In the genomic region with DNA sequence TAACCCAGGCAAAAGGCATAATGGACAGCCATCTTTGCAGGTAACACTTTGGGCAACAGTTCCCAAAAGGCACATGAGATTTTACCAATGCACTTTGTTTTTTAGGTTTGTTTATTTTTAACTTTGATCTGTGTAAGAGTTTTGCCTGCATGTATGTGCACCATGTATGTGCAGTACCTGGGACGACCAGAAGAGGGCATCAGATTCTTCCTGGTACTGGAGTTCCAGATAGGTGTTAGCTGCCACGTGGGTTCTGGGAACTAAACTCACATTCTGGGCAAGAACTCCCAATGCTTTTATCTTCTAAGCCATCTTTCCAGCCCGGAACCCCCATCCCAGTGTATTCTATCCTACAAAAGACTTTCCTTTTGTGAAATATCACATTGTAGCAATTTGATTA, we compare ENCODE assay signal across 11 mouse cellular contexts. TPM values are rescaled to one million over a fixed set of nuclear protein-coding genes. Genes with fewer than 3 reads are reported as not detected.
DNase-seq lines count a peak whose midpoint lies in the region; ATAC-seq and TF ChIP-seq lines count a peak whose summit lies in the region.
"Had no signal": no experiment of that assay in that cellular context is flagged by ENCODE, and none has a peak within 500 bp of the region (broad histone marks: within the 10 kb centered on the region; RNA-seq: fewer than 3 reads in every experiment).

No protein-coding gene starts in this region.

- H3K4me3 ChIP-seq in layer of hippocampus, adult 2 months, result no peak overlapping the region
- no peak overlapping the region for H3K4me3 ChIP-seq in forebrain, embryonic 11.5 days (ENCODE audit: low read depth, low read length)
- no peak overlapping the region for H3K4me3 ChIP-seq in neural tube, embryonic 15.5 days (replicated peaks)
- H3K4me3 ChIP-seq: liver, embryonic 15.5 days had no signal

- H3K27me3 ChIP-seq in forebrain, embryonic 11.5 days (ENCODE audit: control insufficient read depth, insufficient read depth, low read length), result no peaks in the 10 kb centered on the region
- H3K27me3 ChIP-seq in neural tube, embryonic 15.5 days (replicated peaks), result 0 out of 2 replicates have a peak, but pooled peaks cover 2% of the 10 kb centered on the region

- ATAC-seq in forebrain, embryonic 11.5 days (replicated peaks; ENCODE audit: low FRiP score), result no peak
- ATAC-seq in neural tube, embryonic 15.5 days (ENCODE audit: low FRiP score), result no peak
- ATAC-seq: midbrain, embryonic 16.5 days had no signal

- no peak for DNase-seq in layer of hippocampus, adult 2 months (ENCODE audit: low spot score in 2 of 2)
- DNase-seq in layer of hippocampus, adult 8-10 months (ENCODE audit: low spot score in 2 of 2), result no peak
- peak; percentile 13 for DNase-seq in A20 (ENCODE audit: low read depth, low spot score)
- peak; percentile 77 for DNase-seq in ES-CJ7 (ENCODE audit: low read depth, low spot score)
- DNase-seq in naive thymus-derived CD4-positive, alpha-beta T cell, adult 2 months (ENCODE audit: low read depth), result peak; percentile 37
- no peak for DNase-seq in forebrain, embryonic 11.5 days (ENCODE audit: low spot score)
- DNase-seq: heart, postnatal 14 days; retina, postnatal 1 day had no signal

- H3K4me2 ChIP-seq in forebrain, embryonic 11.5 days (ENCODE audit: low read depth, low read length, severe bottlenecking), result no peak overlapping the region
- no peak overlapping the region for H3K4me2 ChIP-seq in neural tube, embryonic 15.5 days
- H3K4me2 ChIP-seq: liver, embryonic 15.5 days had no signal

- WGBS in forebrain, embryonic 11.5 days, result 90% methylated on average over 3 of the region's 3 CpGs
- 89% methylated on average over 3 of the region's 3 CpGs for WGBS in neural tube, embryonic 15.5 days

- no peak overlapping the region for H3K27ac ChIP-seq in layer of hippocampus, adult 2 months
- H3K27ac ChIP-seq in forebrain, embryonic 11.5 days (ENCODE audit: low read depth, low read length), result no peak overlapping the region
- H3K27ac ChIP-seq in neural tube, embryonic 15.5 days (replicated peaks), result no peak overlapping the region
- H3K27ac ChIP-seq: liver, embryonic 15.5 days had no signal

- H3K9me3 ChIP-seq in forebrain, embryonic 11.5 days (ENCODE audit: control insufficient read depth, low read length), result peaks cover 5% of the 10 kb centered on the region
- H3K9me3 ChIP-seq in neural tube, embryonic 15.5 days (replicated peaks), result no peaks in the 10 kb centered on the region
- H3K9me3 ChIP-seq: liver, embryonic 15.5 days had no signal

- peak; percentile 68 for TF ChIP-seq CTCF in layer of hippocampus, adult 2 months (conservative IDR thresholded peaks at IDR 0.05)

- no peak overlapping the region for H3K9ac ChIP-seq in forebrain, embryonic 11.5 days (ENCODE audit: low read length)
- H3K9ac ChIP-seq in neural tube, embryonic 15.5 days (replicated peaks), result no peak overlapping the region
- H3K9ac ChIP-seq: liver, embryonic 15.5 days had no signal

- H3K36me3 ChIP-seq in forebrain, embryonic 11.5 days (ENCODE audit: control insufficient read depth, insufficient read depth, low read length), result peaks cover 17% of the 10 kb centered on the region
- no peaks in the 10 kb centered on the region for H3K36me3 ChIP-seq in neural tube, embryonic 15.5 days
- H3K36me3 ChIP-seq: liver, embryonic 15.5 days had no signal

- peaks cover 16% of the 10 kb centered on the region for H3K4me1 ChIP-seq in forebrain, embryonic 11.5 days (replicated peaks; ENCODE audit: control insufficient read depth, insufficient read depth, low read length)
- peaks cover 36% of the 10 kb centered on the region for H3K4me1 ChIP-seq in neural tube, embryonic 15.5 days

RNA-seq across cellular contexts. Expression of gene Fbln1, which starts 3.6 kb away (rescaled TPM):
- 10 to 100 TPM; 13.4 to 13.8 TPM for total RNA-seq in layer of hippocampus, adult 2 months (2021)
- 10 to 100 TPM; 13.0 to 19.7 (median 16.1) TPM for total RNA-seq in layer of hippocampus, adult 8-10 months (2022)
- 147 and 161 TPM in 2 replicates for polyA plus RNA-seq in forebrain, embryonic 11.5 days (2014; fragmentation: Nextera tagmentation; extraction: Ambion mirVana)
- polyA plus RNA-seq in neural tube, embryonic 15.5 days (2015; fragmentation: Nextera tagmentation; extraction: Ambion mirVana), result 54.2 and 65.8 TPM in 2 replicates

Comparison
In these comparisons a context has a peak if more than half of its experiments do, and no peak if none do; other contexts are left out.
1. DNase-seq: peak in A20 (single experiment), ES-CJ7 (single experiment) and naive thymus-derived CD4-positive, alpha-beta T cell, adult 2 months (single experiment); none in layer of hippocampus, adult 2 months (0 of 2), layer of hippocampus, adult 8-10 months (0 of 2) and forebrain, embryonic 11.5 days (single experiment).